Mouse (Mus musculus) embryonic fibroblast, embryonic 13.5 days (primary cell): ENCODE data around the gene Mesp2.

Source experiments
- CTCF ChIP-seq: IDR thresholded peaks from 2 replicates; pipeline ENCODE4 v1.5.1; 2011; ENCODE audit warnings: mild to moderate bottlenecking, control low read depth, low read length, moderate library complexity, borderline replicate concordance; ENCODE audit not compliant: insufficient read depth
- POLR2A ChIP-seq: IDR thresholded peaks from 2 replicates; pipeline ENCODE4 v1.6.1; 2011; ENCODE audit warnings: low read depth, mild to moderate bottlenecking, control low read depth, low read length, moderate library complexity

- TF ChIP-seq CTCF, result peak; percentile 57; the same call in 1 of the 2 replicates
- no peak for TF ChIP-seq POLR2A
Measured at GRCm38 (mm10) chr7:79799048-79799447, 11.5 kb upstream of the Mesp2 start.
